Mouse (Mus musculus): ENCODE data around the gene Siglec1. TPM values are rescaled to one million over a fixed set of nuclear protein-coding genes. Genes with fewer than 3 reads are reported as not detected.

The Siglec1 gene
- 0.61 and 0.88 TPM in 2 replicates for polyA plus RNA-seq (2012; rRNA removed)

DNA sequence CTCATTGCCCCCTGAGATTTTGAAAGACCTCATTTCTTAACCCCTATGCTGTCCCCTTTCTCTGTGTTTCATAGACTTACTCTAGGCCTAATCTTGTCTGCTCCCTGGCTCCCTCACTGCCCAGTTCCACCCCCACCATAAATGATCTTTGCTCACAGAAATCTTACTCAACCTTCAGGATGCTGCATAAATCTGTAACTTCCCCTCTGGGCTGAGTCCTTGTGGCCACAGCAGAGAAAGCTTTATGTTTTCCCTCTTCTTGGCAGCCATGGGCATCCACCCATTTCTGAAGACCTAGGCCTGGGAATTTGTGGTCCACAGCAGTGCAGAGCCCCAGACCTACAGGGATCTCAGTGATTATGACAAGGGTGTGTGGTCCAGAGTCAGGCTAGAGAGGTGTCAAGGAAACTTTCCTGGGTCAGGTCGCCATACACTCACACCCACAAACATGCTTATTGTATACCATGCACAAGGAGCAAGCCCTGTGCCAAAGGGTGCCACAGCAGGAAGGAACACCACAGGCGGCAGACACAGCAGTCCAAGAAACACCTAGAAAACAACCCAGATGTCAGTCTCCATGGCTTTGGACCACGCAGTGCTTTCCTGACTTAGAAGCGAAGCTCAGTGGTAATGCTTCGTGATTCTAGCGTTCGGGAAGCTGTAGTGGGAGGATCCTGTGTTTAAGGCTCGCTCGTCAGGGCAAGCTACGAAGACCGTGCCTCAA lies at the start of gene Siglec1:
Siglec1 (minus strand) TSS at position 99 of the 724 bp plus-strand sequence.
- Histone ChIP-seq H3K27ac (ENCODE audit: control insufficient read depth, insufficient read depth, low read depth, low read length) (0 out of 2 replicates have a peak within 1 kb of the TSS, but pooled peaks have one; percentile 7), H3K4me3 (ENCODE audit: control insufficient read depth, low read depth, low read length) (no peak within 1 kb of the TSS), H3K36me3 (ENCODE audit: control insufficient read depth, insufficient read depth, low read length) (no peaks in the 10 kb centered on the region), H3K27me3 (ENCODE audit: control insufficient read depth, insufficient read depth, low read length) (no peaks in the 10 kb centered on the region), H3K4me1 (ENCODE audit: control insufficient read depth, insufficient read depth, low read length) (no peaks in the 10 kb centered on the region)
- TF ChIP-seq CTCF (IDR thresholded peaks at IDR 0.05; ENCODE audit: control insufficient read depth, insufficient read depth, insufficient replicate concordance, low read depth, low read length), result no peak
- TF ChIP-seq POLR2A (IDR thresholded peaks at IDR 0.05; ENCODE audit: control insufficient read depth, low read depth, low read length), result no peak

DNA sequence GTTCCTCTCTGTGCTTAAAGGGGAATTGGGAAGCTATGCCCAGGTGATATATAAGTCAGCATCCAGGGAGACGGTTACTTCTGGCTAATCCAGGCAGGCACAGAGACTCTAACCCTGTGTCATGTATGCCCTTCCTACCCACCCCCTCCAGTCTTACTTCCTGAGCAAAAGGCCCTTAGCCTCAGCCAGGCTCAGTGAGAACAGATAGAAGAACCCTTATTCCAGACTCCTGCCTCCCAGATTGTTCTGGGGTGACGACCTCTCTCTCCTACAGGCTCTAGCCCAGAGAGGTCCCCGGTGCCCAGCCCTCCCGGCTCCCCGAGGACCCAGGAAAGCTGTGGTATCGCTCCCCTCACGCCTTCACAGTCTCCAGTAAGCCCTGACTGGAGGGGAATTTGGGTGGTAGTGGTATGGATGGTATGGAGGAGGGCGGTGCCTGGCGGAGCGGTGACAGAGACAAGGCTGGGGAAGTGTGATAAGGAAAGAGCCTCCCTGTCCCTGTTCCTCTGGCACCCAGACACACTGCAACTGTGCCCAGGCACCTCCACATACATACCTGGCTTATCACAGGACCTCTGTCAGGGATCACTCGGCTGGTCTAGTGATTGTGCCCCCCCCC lies 49.1 kb upstream of the Siglec1 start:
- Histone ChIP-seq H3K27ac (ENCODE audit: control insufficient read depth, insufficient read depth, low read depth, low read length) (no peak overlapping the region), H3K4me3 (ENCODE audit: control insufficient read depth, low read depth, low read length) (no peak overlapping the region), H3K4me1 (ENCODE audit: control insufficient read depth, insufficient read depth, low read length) (no peaks in the 10 kb centered on the region; the same call in 1 of the 2 replicates), H3K27me3 (ENCODE audit: control insufficient read depth, insufficient read depth, low read length) (no peaks in the 10 kb centered on the region), H3K36me3 (ENCODE audit: control insufficient read depth, insufficient read depth, low read length) (no peaks in the 10 kb centered on the region)
- TF ChIP-seq POLR2A (IDR thresholded peaks at IDR 0.05; ENCODE audit: control insufficient read depth, low read depth, low read length), result no peak
- no peak for TF ChIP-seq CTCF (IDR thresholded peaks at IDR 0.05; ENCODE audit: control insufficient read depth, insufficient read depth, insufficient replicate concordance, low read depth, low read length)

DNA sequence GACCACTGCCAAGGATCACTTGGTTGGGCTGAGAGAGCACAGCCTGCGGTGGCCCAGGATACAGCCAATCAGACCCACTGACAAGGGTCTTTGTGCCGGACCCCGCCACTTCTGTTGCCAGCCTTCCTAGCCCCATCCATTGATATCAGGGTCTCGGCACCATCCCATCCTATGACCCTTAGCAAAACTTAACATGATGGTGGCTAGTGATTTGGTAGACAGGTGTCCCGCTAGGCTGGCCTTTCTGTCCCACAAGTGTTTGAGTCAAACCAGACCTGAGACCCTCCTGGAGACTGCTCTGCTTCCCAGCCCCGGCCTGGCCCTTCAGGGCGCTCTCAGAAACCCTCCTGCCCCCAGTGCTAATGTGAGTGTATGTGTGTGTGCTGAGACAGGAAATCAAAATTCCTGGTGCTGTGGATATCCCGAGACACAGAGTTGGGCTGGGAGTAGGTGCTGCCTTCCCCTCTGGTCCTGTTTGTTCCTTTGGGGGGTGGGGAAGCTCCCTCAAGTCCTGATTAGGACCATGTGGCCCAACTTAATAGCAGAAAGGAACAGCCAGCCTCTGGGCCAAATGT lies 48.3 kb upstream of the Siglec1 start:
- H3K4me3 ChIP-seq (ENCODE audit: control insufficient read depth, low read depth, low read length), result no peak overlapping the region
- TF ChIP-seq POLR2A (IDR thresholded peaks at IDR 0.05; ENCODE audit: control insufficient read depth, low read depth, low read length) (no peak), CTCF (IDR thresholded peaks at IDR 0.05; ENCODE audit: control insufficient read depth, insufficient read depth, insufficient replicate concordance, low read depth, low read length) (no peak)
- H3K36me3 ChIP-seq (ENCODE audit: control insufficient read depth, insufficient read depth, low read length), result no peaks in the 10 kb centered on the region
- no peaks in the 10 kb centered on the region for H3K27me3 ChIP-seq (ENCODE audit: control insufficient read depth, insufficient read depth, low read length)
- no peak overlapping the region for H3K27ac ChIP-seq (ENCODE audit: control insufficient read depth, insufficient read depth, low read depth, low read length)
- no peaks in the 10 kb centered on the region; the same call in 1 of the 2 replicates for H3K4me1 ChIP-seq (ENCODE audit: control insufficient read depth, insufficient read depth, low read length)

DNA sequence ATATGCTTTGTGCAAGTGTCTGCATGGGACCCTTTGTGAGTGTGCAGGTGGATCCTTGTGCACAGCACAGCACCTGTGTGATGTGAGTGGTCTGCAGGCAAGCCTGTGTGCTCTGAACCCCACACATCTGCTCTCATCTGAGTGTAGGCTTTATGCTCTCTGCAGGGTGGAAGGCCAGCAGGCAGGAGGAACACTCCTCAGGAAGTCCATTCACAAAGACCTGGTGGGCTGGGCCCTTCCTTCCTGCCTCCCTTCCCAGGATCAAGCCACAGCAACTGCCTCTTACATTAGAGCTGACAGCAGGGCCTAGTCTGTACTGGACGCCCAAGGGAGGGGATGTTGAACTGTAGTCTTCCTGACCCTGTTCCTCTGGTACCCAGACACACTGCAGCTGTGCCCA lies 47.8 kb upstream of the Siglec1 start:
- Histone ChIP-seq H3K27me3 (ENCODE audit: control insufficient read depth, insufficient read depth, low read length) (no peaks in the 10 kb centered on the region), H3K36me3 (ENCODE audit: control insufficient read depth, insufficient read depth, low read length) (no peaks in the 10 kb centered on the region), H3K4me3 (ENCODE audit: control insufficient read depth, low read depth, low read length) (no peak overlapping the region), H3K27ac (ENCODE audit: control insufficient read depth, insufficient read depth, low read depth, low read length) (no peak overlapping the region), H3K4me1 (ENCODE audit: control insufficient read depth, insufficient read depth, low read length) (no peaks in the 10 kb centered on the region; the same call in 1 of the 2 replicates)
- no peak for TF ChIP-seq CTCF (IDR thresholded peaks at IDR 0.05; ENCODE audit: control insufficient read depth, insufficient read depth, insufficient replicate concordance, low read depth, low read length)
- no peak for TF ChIP-seq POLR2A (IDR thresholded peaks at IDR 0.05; ENCODE audit: control insufficient read depth, low read depth, low read length)

DNA sequence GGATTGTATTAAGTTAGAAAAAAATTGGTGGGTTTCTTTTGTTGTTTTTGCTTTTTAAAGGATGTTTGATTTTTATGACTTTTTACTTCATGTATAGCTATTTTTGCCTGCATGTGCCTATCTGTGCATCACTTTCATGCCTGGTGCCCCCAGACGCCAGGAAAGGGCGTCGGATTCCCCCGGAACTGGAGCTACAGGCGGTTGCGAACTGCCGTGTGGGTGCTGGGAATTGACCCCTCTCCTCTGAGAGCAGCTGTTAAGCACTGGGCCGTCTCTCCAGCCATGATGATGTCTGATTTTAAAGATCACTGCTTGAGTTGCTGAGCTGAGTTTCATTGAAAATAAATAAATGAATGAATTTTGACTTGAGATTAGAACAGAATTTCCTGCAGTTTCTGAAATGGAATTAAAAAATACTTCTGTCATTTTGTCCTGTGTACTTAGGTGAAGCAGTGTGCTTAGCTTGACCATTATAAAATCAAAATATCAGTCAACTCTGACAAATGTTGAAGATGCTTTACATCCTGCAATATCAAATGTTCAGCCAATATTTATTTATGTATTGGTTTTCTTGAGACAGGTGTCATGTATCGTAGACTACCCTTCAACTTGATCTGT lies 46.5 kb upstream of the Siglec1 start, which contains the start of gene Gm11037:
Gm11037 (plus strand) TSS at position 568 of the 618 bp plus-strand sequence.
- H3K4me1 ChIP-seq (ENCODE audit: control insufficient read depth, insufficient read depth, low read length), result no peaks in the 10 kb centered on the region
- TF ChIP-seq CTCF (IDR thresholded peaks at IDR 0.05; ENCODE audit: control insufficient read depth, insufficient read depth, insufficient replicate concordance, low read depth, low read length) (no peak), POLR2A (IDR thresholded peaks at IDR 0.05; ENCODE audit: control insufficient read depth, low read depth, low read length) (no peak)
- no peak within 1 kb of the TSS for H3K4me3 ChIP-seq (ENCODE audit: control insufficient read depth, low read depth, low read length)
- no peak within 1 kb of the TSS for H3K27ac ChIP-seq (ENCODE audit: control insufficient read depth, insufficient read depth, low read depth, low read length)
- H3K36me3 ChIP-seq (ENCODE audit: control insufficient read depth, insufficient read depth, low read length), result no peaks in the 10 kb centered on the region
- no peaks in the 10 kb centered on the region for H3K27me3 ChIP-seq (ENCODE audit: control insufficient read depth, insufficient read depth, low read length)

DNA sequence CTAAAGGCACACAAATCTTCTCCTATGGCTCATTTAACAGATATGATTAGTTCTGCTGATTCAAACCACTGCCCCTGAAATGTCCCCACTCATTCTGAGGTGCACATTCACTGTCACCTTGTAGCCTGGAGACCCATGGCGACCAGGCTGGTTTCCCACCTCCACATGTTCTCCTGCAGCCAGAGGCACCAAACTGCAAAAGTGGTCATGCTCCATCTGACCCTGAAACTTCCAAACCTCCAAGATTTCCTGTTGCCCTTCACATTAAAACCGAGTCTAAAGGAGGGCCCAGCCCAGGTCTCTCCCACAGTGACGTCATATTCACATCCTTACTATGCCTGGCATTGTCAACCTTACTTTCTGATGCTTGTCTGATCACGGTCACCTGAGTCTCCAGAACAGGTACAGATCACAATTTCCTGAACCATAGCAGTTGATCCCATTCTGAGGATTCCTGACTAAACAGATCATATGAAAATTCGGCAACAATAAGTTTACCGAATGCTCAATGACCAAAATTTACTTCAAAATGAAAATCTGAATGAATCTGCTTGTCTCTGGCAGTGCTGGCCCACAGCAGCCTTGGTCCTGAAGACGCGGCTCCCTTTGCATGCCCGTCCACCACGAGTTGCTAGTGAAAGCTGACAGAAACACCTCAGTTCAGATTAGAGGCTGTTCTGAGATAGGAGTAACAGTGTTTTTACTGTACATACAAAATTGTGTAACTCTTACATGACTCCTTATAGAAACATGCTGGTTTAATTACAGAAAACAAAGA lies 45.7 kb upstream of the Siglec1 start:
- TF ChIP-seq POLR2A (IDR thresholded peaks at IDR 0.05; ENCODE audit: control insufficient read depth, low read depth, low read length) (no peak), CTCF (IDR thresholded peaks at IDR 0.05; ENCODE audit: control insufficient read depth, insufficient read depth, insufficient replicate concordance, low read depth, low read length) (no peak)
- Histone ChIP-seq H3K4me1 (ENCODE audit: control insufficient read depth, insufficient read depth, low read length) (peaks cover 3% of the 10 kb centered on the region), H3K4me3 (ENCODE audit: control insufficient read depth, low read depth, low read length) (no peak overlapping the region), H3K36me3 (ENCODE audit: control insufficient read depth, insufficient read depth, low read length) (no peaks in the 10 kb centered on the region), H3K27ac (ENCODE audit: control insufficient read depth, insufficient read depth, low read depth, low read length) (no peak overlapping the region), H3K27me3 (ENCODE audit: control insufficient read depth, insufficient read depth, low read length) (no peaks in the 10 kb centered on the region)

Measured in testis, adult 2 months (tissue).